Mouse (Mus musculus) layer of hippocampus, adult 2 months (tissue): Measurements from ENCODE around the gene Spns3. TPM values are rescaled to one million over a fixed set of nuclear protein-coding genes. Genes with fewer than 3 reads are reported as not detected.
"Not testable (repeated sequence)": the region's sequence is repeated elsewhere in the genome, so short reads cannot be mapped to it uniquely, and the experiment has no call there.

Source experiments
- DNase-seq, 2 experiments: peaks; one replicate each; pipeline ENCODE4 v3.0.0; 2022; ENCODE audit warnings: low spot score in 2 of 2
- H3K27ac ChIP-seq: fragments of 200-600 bp; 2 replicates; pipeline ENCODE4 v1.8.1; 2022
- H3K4me3 ChIP-seq: fragments of 200-600 bp; 2 replicates; pipeline ENCODE4 v1.8.1; 2022; ENCODE audit warnings: mild to moderate bottlenecking
- CTCF ChIP-seq: fragments of 200-600 bp; conservative IDR thresholded peaks from 2 replicates; pipeline ENCODE4 v1.8.1; 2022; ENCODE audit warnings: antibody characterized with exemption, mild to moderate bottlenecking, moderate library complexity
- total RNA-seq, 2 experiments: library from RNA; stranded (reverse); gene quantifications; 2 replicates each; pipeline ENCODE4 v1.2.3; 2021

Spns3 gene
- total RNA-seq, 2 experiments from 2014 or later: 0.13 to 0.47 TPM

DNA sequence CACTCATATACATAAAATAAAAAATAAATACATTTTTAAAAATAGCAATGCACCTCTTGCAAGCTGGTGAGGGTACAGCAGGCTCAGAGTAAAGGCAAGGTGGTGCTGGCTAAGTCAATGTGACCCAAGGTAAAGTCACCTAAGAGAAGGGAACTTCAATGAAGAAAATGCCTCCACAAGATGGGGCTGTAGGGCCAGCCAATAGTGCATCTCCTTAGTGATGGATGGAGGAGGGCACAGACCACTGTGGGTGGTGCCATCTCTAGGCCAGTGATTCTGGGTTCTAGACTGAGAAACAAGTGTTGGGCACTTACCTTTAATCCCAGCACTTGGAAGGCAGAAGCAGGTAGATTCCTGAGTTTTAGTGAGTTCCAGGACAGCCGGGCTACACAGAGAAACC is 23.5 kb upstream of the Spns3 start:
- Histone ChIP-seq H3K27ac (no peak overlapping the region), H3K4me3 (no peak overlapping the region)
- DNase-seq: peak in 1 of 2 experiments; percentile 33
- TF ChIP-seq CTCF: peak; percentile 73

DNA sequence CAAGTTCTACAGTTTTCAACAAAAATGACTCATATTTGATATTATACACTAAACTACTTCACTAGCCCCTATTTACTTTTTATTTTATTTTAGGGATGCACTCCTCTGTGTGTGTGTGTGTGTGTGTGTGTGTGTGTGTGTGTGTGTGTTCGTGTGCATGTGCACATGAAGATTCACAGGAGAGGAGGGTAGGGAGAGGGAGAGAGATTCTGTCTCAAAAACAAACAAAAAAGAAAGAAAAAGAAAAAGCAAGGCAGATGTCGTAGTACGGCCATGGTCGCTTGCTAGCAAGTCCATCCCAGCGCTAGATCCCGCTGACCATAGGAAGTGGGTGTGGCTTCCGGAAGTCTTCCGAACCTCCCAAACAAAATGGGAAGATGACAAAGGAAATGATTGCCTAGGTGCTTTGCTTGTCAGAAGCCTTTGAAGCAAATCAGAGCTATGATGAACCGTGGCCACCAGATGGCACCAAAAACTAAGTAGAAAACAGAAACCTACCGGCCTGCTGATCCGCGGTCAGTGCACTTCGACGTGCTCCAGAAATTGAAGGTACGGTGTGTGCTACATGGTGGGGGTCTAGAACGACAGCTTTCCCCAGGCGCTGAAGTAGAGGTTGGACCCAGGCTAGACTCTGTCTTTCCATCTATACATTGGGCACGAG is 20.1 kb upstream of the Spns3 start:
- TF ChIP-seq CTCF: peak; percentile 93
- DNase-seq: peak; percentile 85 to 91
- Histone ChIP-seq H3K27ac (no peak overlapping the region), H3K4me3 (peak overlapping the region; percentile 30; the same call in 1 of the 2 replicates)

DNA sequence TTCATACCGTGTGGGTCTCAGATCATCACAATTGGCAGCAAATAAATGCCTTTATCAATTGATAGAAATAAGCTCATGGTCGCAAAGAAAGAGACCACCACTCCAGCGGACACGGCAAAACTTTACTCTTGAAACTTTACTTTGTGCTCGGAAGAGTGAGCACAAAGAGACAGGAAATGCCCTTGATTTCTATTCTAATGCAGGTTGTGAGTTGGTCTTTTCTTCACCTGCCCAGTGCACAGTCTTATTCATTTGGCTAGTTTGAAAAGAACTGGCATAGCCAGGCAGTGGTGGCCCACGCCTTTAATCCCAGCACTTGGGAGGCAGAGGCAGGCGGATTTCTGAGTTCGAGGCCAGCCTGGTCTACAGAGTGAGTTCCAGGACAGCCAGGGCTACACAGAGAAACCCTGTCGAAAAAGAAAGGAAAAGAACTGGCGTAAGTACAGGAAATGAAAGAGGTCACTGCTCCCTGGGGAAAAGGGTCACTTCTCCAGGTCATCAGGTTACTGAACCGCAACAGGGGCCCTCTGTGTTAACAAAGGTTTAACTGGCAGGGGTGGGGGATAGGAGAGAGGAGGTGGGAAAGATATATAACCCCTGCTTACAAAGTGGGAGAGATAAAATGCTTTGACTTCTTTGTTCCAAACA is 19.5 kb upstream of the Spns3 start:
- DNase-seq: no peak
- no peak for TF ChIP-seq CTCF

DNA sequence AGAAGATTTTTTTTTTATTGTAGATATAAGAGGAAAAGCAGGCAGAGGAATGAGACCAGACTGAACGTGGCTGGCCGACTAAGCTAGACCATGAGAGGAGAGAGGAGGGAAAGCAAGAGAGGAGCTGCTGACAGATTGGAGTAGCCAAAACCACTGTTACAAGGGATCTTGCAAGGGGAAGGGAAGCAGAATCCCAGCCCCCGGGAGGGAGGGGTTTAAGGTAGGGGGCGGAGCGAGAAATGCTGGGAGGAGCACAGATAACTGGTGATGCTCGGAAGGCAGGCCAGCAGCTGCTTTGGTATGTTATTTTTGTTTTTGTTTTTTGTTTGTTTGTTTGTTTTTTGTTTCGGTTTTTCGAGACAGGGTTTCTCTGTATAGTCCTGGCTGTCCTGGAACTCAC is 18.7 kb upstream of the Spns3 start:
- Histone ChIP-seq H3K27ac (no peak overlapping the region), H3K4me3 (no peak overlapping the region)
- TF ChIP-seq CTCF: no peak
- DNase-seq: no peak

More for the DNA sequence above, 19.5 kb upstream of the Spns3 start:
- Histone ChIP-seq H3K4me3 (no peak overlapping the region), H3K27ac (no peak overlapping the region)

DNA sequence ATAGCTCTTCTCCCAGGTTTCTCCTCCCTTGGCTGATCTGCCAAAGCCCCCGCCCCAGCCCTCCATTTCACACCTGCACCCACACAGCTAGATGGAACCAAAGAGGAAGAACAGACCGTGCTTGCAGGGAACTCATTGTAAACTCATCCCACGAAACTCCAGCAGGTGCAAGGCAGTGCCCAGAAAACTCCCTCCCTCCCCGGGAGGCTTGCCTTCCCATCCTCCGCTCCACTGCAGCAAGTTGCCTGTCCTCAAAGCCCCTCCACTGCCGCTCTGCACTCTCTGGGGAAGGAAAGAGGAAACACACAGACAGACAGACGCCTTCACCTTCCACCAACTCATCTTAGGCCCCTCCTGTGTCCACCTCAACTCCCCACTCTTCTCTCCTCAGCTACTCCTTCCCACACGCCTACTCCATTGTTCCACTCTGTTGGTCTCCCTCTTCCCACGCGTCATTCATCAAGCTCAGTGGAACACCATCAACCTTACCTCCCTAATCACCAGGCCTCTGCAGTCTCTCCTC is 16.6 kb upstream of the Spns3 start:
- peak overlapping the region; percentile 85 for H3K27ac ChIP-seq
- no peak overlapping the region for H3K4me3 ChIP-seq
- no peak for TF ChIP-seq CTCF
- DNase-seq: peak; percentile 70 to 81

DNA sequence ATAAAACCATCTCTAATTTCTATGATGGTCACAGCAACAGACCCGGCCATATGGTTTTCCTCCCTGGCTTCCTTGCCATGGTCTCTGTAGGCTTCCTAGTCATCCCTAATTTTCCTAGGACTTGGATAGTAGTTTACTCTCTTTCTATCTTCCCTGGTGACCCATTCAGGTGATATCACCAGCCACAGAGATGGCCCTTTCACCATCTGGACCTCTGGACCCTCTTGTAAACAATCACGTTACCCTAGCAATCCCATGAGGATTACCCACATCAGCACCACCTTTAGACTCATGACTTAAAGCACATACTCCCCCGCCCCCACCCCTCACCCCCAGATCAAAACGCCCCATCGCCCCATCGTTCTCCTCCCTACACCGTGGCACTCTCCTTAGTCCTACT is 16.0 kb upstream of the Spns3 start:
- H3K4me3 ChIP-seq: no peak overlapping the region
- TF ChIP-seq CTCF: no peak
- DNase-seq: no peak
- H3K27ac ChIP-seq: peak overlapping the region; percentile 85

DNA sequence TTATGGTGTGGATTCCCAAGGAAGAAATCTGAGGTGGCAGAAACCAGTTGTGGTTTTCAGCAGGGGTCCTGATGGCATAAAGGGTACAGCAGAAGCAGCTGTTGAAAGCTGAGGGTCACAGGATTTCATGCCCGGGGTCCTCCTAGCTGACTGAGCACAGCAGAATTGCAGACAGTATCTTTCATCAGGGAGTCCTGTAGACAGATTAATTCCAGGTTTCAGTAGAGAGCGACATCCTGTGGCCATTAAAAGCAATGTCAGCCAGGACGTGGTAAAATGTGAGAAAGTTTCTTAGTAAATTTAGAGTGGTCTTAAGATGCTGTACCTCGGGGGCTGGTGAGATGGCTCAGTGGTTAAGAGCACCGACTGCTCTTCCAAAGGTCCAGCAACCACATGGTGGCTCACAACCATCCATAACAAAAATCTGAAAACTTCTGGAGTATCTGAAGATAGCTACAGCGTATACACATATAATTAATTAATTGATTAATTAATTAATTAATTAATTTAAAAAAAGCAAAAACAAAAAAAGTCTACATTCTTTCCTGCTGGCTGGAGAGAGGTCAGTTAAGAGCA is 14.0 kb upstream of the Spns3 start:
- peak; percentile 54 to 62 for DNase-seq
- TF ChIP-seq CTCF: peak; percentile 96
- no peak overlapping the region for H3K4me3 ChIP-seq
- H3K27ac ChIP-seq: no peak overlapping the region

DNA sequence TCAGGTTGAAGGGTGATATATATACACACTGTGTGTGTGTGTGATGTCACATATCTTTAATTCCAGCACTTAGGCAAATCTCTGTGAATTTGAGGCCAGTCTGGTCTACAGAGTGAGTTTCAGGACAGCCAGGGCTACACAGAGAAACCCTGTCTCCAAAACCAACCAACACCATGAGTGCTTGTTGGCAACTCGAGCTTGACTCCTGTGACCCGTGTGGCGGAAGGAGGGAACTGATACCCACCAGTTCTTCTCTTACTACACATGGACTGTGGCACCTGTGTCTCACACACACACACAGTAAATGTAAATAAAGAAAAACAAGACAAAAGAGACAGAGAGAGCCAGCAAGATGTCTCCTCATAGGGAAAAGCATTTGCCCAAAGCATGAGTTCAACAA is 10.4 kb upstream of the Spns3 start:
- no peak for DNase-seq
- Histone ChIP-seq H3K4me3 (no peak overlapping the region), H3K27ac (no peak overlapping the region)
- 0 out of 2 replicates have a peak, but pooled peaks have one; percentile 12 for TF ChIP-seq CTCF

DNA sequence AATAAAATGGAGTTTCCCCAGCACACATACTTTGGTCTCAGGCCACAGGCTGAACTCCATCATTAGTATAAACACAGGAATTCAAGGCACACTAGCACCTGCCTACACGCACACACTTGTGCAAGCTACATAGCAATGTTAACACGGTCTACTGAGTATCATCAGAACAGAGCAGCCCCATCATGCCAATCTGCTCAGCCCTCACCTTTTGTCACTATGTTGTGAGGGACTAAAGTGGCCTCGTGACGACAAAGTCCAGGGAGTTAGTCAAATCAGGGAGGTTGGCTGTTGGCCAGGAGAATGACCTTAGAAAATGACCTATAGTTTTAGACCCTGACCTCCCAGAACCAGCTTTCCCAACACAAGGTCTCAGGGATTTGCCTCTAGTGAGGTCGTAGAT is 7.8 kb upstream of the Spns3 start:
- TF ChIP-seq CTCF: no peak
- DNase-seq: no peak
- no peak overlapping the region for H3K27ac ChIP-seq
- H3K4me3 ChIP-seq: no peak overlapping the region

DNA sequence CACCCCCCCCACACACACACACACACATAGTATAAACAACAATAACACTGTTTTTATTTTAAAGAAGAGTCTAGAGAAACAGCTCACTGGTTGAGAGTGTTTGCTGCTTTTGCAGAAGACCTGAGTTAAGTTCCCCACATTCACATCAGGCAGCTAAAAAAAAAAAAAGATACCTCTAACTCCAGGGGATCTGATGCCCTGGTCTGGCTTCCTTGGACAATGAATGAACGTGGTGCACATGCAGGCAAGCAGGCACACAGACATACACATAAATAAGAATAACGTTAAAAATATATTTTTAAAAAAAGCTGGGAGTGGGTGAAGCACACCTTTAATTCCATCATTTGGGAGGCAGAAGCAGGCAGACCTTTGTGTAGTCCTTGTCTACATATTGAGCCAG is 6.6 kb upstream of the Spns3 start:
- no peak for TF ChIP-seq CTCF
- Histone ChIP-seq H3K27ac (no peak overlapping the region), H3K4me3 (no peak overlapping the region)
- DNase-seq: no peak

DNA sequence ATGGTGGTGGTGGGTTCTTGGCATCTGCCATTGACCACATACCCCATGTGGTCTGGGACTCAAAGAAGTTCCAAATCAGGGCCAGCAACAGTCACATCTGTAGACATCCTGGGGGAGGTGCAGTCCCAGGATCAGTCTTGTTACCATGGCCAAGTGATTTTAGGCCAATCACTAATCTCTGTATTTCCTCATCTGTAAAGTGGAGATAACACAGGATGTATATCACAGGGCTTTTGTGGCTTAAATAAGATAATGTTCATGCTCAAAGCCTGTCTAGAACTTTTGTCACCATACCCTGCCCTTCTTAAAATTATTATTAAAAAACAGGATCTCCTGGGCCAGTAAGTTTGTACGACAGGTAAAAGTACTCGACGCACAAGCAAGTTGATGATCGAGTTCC is 6.2 kb upstream of the Spns3 start:
- Histone ChIP-seq H3K27ac (no peak overlapping the region), H3K4me3 (no peak overlapping the region)
- TF ChIP-seq CTCF: no peak
- DNase-seq: no peak

DNA sequence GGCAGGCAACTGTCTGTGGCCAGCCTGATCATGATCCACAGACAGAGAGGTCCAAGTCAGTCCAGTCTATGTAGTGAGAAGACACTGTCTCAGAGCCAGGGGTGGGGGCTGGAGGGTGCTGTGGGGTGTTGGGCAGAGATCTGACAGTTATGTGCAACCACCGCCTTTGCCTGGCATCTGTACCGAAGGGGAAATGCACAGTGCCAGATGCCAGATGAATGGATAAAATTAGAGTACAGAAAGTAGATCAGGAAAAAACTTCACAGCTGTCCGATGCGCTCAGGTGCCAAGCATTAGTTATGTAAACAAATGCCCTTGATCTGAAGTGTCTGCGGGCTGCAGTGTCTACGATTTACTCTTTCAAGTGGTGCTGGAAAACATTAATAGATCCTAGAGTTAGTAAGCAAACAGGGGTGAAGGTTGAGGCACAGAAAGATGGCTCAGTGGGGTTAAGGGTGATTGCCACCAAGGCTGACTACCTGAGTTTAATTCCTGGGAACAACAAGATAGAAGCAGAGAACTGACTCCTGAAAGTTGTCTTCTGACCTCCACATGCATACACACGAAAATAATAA is 1.3 kb upstream of the Spns3 start:
- no peak for TF ChIP-seq CTCF
- no peak for DNase-seq
- Histone ChIP-seq H3K27ac (no peak overlapping the region), H3K4me3 (no peak overlapping the region)

DNA sequence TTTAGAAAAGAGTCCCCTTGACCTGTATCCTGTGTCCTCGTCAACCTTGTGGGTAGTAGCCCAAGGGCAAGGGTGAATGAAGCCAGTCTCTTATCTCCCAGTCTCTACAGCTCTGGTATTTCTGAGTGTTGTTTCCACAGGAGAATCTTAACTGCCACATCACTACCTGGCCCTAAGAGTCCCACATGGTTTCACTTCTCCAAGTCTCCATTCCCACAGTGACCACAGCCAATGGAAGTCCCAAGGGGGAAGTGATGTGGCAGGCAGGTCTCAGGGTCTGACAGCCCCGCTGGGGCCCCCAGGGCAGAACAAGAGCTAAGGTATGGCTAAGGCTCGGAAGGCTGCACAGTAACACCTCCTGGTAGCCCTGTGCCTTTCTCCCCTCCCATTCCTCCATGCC is 3.1 kb downstream of the Spns3 start:
- no peak overlapping the region for H3K27ac ChIP-seq
- no peak for DNase-seq
- TF ChIP-seq CTCF: no peak
- no peak overlapping the region for H3K4me3 ChIP-seq

DNA sequence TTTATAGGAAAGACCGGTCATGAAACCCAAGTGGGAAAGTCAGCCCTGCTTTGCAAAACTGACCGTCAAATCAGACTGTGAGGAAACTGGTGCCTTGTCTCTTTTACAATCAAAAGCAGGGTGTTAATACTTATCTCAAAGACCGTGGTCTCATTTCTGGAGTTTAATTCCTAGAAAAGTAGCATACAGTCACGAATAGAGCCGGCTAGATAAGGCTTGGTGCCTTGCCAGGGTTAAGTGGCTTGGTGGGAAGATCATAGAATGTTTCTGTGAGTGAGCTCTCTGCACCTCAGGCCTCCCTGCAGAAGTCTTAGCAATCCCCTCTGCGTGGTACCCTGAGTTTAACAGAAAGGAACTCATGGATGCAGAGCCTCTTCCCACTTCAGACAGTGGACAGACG is 5.6 kb downstream of the Spns3 start:
- TF ChIP-seq CTCF: no peak

DNA sequence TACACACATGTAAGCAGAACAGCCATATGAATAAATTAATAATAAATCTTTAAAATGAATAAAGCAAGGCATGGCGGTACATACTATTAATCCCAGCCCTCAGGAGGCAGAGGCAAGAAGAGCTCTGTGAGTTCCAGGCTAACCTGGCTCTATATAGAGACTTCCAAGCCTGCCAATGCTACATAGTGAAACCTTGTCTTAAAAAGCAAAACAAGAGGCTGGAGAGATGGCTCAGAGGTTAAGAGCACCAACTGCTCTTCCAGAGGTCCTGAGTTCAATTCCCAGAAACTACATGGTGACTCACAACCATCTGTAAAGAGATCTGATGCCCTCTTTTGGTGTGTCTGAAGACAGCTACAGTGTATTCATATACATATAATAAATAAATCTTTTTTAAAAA is 6.6 kb downstream of the Spns3 start:
- not testable (repeated sequence) for H3K27ac ChIP-seq, DNase-seq, H3K4me3 ChIP-seq

More for the DNA sequence above, 5.6 kb downstream of the Spns3 start:
- no peak for DNase-seq
- Histone ChIP-seq H3K4me3 (no peak overlapping the region), H3K27ac (no peak overlapping the region)
